Mouse (Mus musculus) CH12.LX (cell line): ENCODE measurements around the gene Tspyl4. TPM values are rescaled to one million over a fixed set of nuclear protein-coding genes. Genes with fewer than 3 reads are reported as not detected.

ENCODE experiments used
- DNase-seq: peaks from one replicate; pipeline ENCODE4 v3.0.0-alpha.2; 2013; ENCODE audit errors: extremely low read depth
- H3K27ac ChIP-seq: 2 replicates; pipeline ENCODE4 v1.5.1; 2012; ENCODE audit warnings: low read depth, mild to moderate bottlenecking, control low read depth, moderate library complexity; ENCODE audit not compliant: insufficient read depth
- H3K27me3 ChIP-seq: replicated peaks from 2 replicates; pipeline ENCODE3; 2012; ENCODE audit warnings: inconsistent platforms
- H3K36me3 ChIP-seq, 2 experiments: replicated peaks in 1 of 2; 2 replicates each; pipeline versions ENCODE3 to v1.6.1; 2012; ENCODE audit warnings: inconsistent platforms in 1 of 2, low read length in 1 of 2, mild to moderate bottlenecking in 1 of 2, mixed read lengths in 1 of 2, moderate library complexity in 1 of 2; ENCODE audit not compliant: control insufficient read depth in 1 of 2, insufficient read depth in 1 of 2
- H3K4me1 ChIP-seq, 2 experiments: 2 replicates each; pipeline ENCODE4 v1.6.1; 2012; ENCODE audit warnings: inconsistent platforms in 1 of 2, moderate library complexity in 1 of 2; ENCODE audit not compliant: insufficient read depth in 2 of 2, control insufficient read depth in 1 of 2
- H3K4me2 ChIP-seq: 2 replicates; pipeline ENCODE4 v1.6.1; 2012; ENCODE audit warnings: low read depth, mild to moderate bottlenecking, control low read depth; ENCODE audit not compliant: poor library complexity, insufficient read depth, severe bottlenecking
- H3K4me3 ChIP-seq, 3 experiments: fragments of 150-350 bp in 1 of 3; sonication (generic) in 1 of 3; replicated peaks in 1 of 3; 2 replicates each; pipeline versions ENCODE3 to v1.5.1; 2011 to 2012; ENCODE audit warnings: low read depth in 2 of 3, low read length in 2 of 3, mild to moderate bottlenecking in 2 of 3, moderate library complexity in 2 of 3, control low read depth in 1 of 3, improper control_type of control experiment in 1 of 3, inconsistent platforms in 1 of 3, mixed read lengths in 1 of 3; ENCODE audit not compliant: poor library complexity in 1 of 3
- H3K79me2 ChIP-seq: replicated peaks from 2 replicates; pipeline ENCODE4 v1.6.1; 2012; ENCODE audit warnings: mild to moderate bottlenecking, moderate library complexity; ENCODE audit not compliant: control insufficient read depth, poor library complexity, insufficient read depth, severe bottlenecking; ENCODE audit errors: extremely low read depth
- H3K9ac ChIP-seq: 2 replicates; pipeline ENCODE4 v1.6.1; 2012; ENCODE audit warnings: low read depth, mild to moderate bottlenecking, control low read depth, moderate library complexity; ENCODE audit not compliant: insufficient read depth
- H3K9me3 ChIP-seq: replicated peaks from 2 replicates; pipeline ENCODE3; 2012; ENCODE audit warnings: low read length, inconsistent platforms, mixed read lengths
- BHLHE40 ChIP-seq: IDR thresholded peaks from 2 replicates; pipeline ENCODE4 v1.6.1; 2011; ENCODE audit warnings: mild to moderate bottlenecking, low read depth, low read length, improper control_type of control experiment
- CHD1 ChIP-seq: IDR thresholded peaks from 2 replicates; pipeline ENCODE4 v1.6.1; 2012; ENCODE audit warnings: low read depth, low read length, improper control_type of control experiment, inconsistent platforms
- CHD2 ChIP-seq: IDR thresholded peaks from 2 replicates; pipeline ENCODE4 v1.6.1; 2011; ENCODE audit warnings: low read length, improper control_type of control experiment
- CTCF ChIP-seq, 2 experiments: IDR thresholded peaks in 1 of 2; conservative IDR thresholded peaks in 1 of 2; 2 replicates each; pipeline ENCODE4 v1.5.1; 2011 to 2012; ENCODE audit warnings: low read depth in 2 of 2, low read length in 2 of 2, improper control_type of control experiment in 1 of 2, inconsistent platforms in 1 of 2, mild to moderate bottlenecking in 1 of 2, moderate library complexity in 1 of 2
- E2F4 ChIP-seq: IDR thresholded peaks from 2 replicates; pipeline ENCODE4 v1.6.1; 2011; ENCODE audit warnings: low read depth, low read length, improper control_type of control experiment; ENCODE audit not compliant: insufficient replicate concordance
- EP300 ChIP-seq: IDR thresholded peaks from 2 replicates; pipeline ENCODE4 v1.6.1; 2011; ENCODE audit warnings: low read length, improper control_type of control experiment
- ETS1 ChIP-seq: conservative IDR thresholded peaks from 2 replicates; pipeline ENCODE4 v1.6.1; 2012; ENCODE audit warnings: low read depth, mild to moderate bottlenecking, inconsistent platforms, low read length, improper control_type of control experiment, moderate library complexity
- HCFC1 ChIP-seq: IDR thresholded peaks from 2 replicates; pipeline ENCODE4 v1.6.1; 2012; ENCODE audit warnings: low read depth, mild to moderate bottlenecking, inconsistent platforms, low read length, improper control_type of control experiment
- IRF4 ChIP-seq: IDR thresholded peaks from 2 replicates; pipeline ENCODE4 v1.6.1; 2014; ENCODE audit warnings: low read depth, mild to moderate bottlenecking, inconsistent platforms, low read length, improper control_type of control experiment
- JUND ChIP-seq: conservative IDR thresholded peaks from 2 replicates; pipeline ENCODE4 v1.6.1; 2011; ENCODE audit warnings: low read depth, low read length, improper control_type of control experiment
- KAT2A ChIP-seq: IDR thresholded peaks from 2 replicates; pipeline ENCODE4 v1.6.1; 2012; ENCODE audit warnings: low read length, improper control_type of control experiment, inconsistent platforms; ENCODE audit not compliant: insufficient replicate concordance
- MAFK ChIP-seq: IDR thresholded peaks from 2 replicates; pipeline ENCODE4 v1.6.1; 2011; ENCODE audit warnings: low read length, improper control_type of control experiment; ENCODE audit not compliant: insufficient replicate concordance
- MAZ ChIP-seq: IDR thresholded peaks from 2 replicates; pipeline ENCODE4 v1.6.1; 2012; ENCODE audit warnings: low read depth, mild to moderate bottlenecking, inconsistent platforms, low read length, improper control_type of control experiment, moderate library complexity
- MEF2A ChIP-seq: IDR thresholded peaks from 2 replicates; pipeline ENCODE4 v1.6.1; 2014; ENCODE audit warnings: low read depth, mild to moderate bottlenecking, inconsistent platforms, low read length, improper control_type of control experiment, borderline replicate concordance
- NRF1 ChIP-seq: IDR thresholded peaks from 2 replicates; pipeline ENCODE4 v1.6.1; 2014; ENCODE audit warnings: low read depth, mild to moderate bottlenecking, inconsistent platforms, low read length, improper control_type of control experiment, moderate library complexity
- PAX5 ChIP-seq: IDR thresholded peaks from 2 replicates; pipeline ENCODE4 v1.6.1; 2012; ENCODE audit warnings: low read length, inconsistent platforms, mixed read lengths
- SIN3A ChIP-seq: IDR thresholded peaks from 2 replicates; pipeline ENCODE4 v1.6.1; 2012; ENCODE audit warnings: low read length, improper control_type of control experiment, inconsistent platforms
- TCF12 ChIP-seq: IDR thresholded peaks from 2 replicates; pipeline ENCODE4 v1.6.1; 2014; ENCODE audit warnings: low read depth, mild to moderate bottlenecking, inconsistent platforms, low read length, improper control_type of control experiment
- USF2 ChIP-seq: conservative IDR thresholded peaks from 2 replicates; pipeline ENCODE4 v1.6.1; 2011; ENCODE audit warnings: low read depth, low read length, improper control_type of control experiment
- ZC3H11A ChIP-seq: IDR thresholded peaks from 2 replicates; pipeline ENCODE4 v1.6.1; 2012; ENCODE audit warnings: low read depth, mild to moderate bottlenecking, inconsistent platforms, low read length, improper control_type of control experiment
- ZMIZ1 ChIP-seq: IDR thresholded peaks from 2 replicates; pipeline ENCODE4 v1.6.1; 2012; ENCODE audit warnings: low read depth, mild to moderate bottlenecking, inconsistent platforms, low read length, improper control_type of control experiment
- ZNF384 ChIP-seq: IDR thresholded peaks from 2 replicates; pipeline ENCODE4 v1.6.1; 2012; ENCODE audit warnings: low read depth, low read length, improper control_type of control experiment, inconsistent platforms
- dilution Hi-C: fragments of 300-500 bp; cut with MboI; formaldehyde crosslinking; loops from 2 replicates; pipeline ENCODE4 v1.14.3; 2020; ENCODE audit warnings: low sequenced_read_pairs; ENCODE audit not compliant: extremely low pct_unique_long_range_greater_than_20kb, extremely low pct_ligation_motif_present
- in situ Hi-C: fragments of 300-500 bp; cut with MboI; formaldehyde crosslinking; loops from 3 replicates; pipeline ENCODE4 v1.14.3; 2019; ENCODE audit warnings: low sequenced_read_pairs, low pct_ligation_motif_present, low pct_unique_long_range_greater_than_20kb, mixed read lengths
- polyA plus RNA-seq: library from polyadenylated mRNA; unstranded; fragments of >175 nt; gene quantifications from 2 replicates; pipeline ENCODE4 v1.2.1, GENCODE M21; 2012; ENCODE audit warnings: low read depth; ENCODE audit not compliant: insufficient read length
- total RNA-seq, 2 experiments: library from RNA; depleted of rRNA; stranded (reverse); fragments of 300-350 nt in 1 of 2; fragments of >200 nt in 1 of 2; gene quantifications; 2 replicates each; pipeline ENCODE4 v1.2.3; 2012 to 2014

Gene Tspyl4
- total and polyA plus RNA-seq, 3 experiments, result 3.7 to 17.9 (median 9.8) TPM

DNA sequence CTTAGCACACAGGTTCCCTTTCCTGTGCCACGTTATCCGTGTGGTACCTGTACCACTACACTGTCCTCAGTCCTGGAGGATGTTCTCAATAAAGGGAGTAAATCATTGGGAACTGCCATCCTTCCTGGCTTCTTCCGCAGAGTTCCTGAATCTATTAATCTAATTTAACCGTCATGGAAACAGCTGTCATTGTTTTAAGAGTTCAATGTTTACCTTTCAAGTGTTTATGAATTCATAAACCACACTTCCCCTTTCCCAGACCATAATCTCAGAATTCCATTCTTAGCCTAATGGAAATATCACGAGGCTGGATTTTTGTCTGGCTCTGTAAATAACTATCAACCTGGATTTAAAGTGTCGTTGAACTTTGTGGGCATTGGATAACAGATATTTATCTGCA lies 43.8 kb downstream of the Tspyl4 start:
- Histone ChIP-seq H3K79me2 (no peaks in the 10 kb centered on the region), H3K4me3 (no peak overlapping the region), H3K27me3 (no peaks in the 10 kb centered on the region), H3K4me1 (peaks cover 0 to 3% of the 10 kb centered on the region in 2 experiments; a peak in 1 of 4 replicates), H3K9ac (no peak overlapping the region), H3K9me3 (no peaks in the 10 kb centered on the region), H3K27ac (no peak overlapping the region), H3K36me3 (peaks cover 0 to 2% of the 10 kb centered on the region in 2 experiments), H3K4me2 (no peak overlapping the region)
- dilution Hi-C loops, result no loop called here
- in situ Hi-C loops, result no loop called here
- no peak for TF ChIP-seq EP300
- TF ChIP-seq MAZ, result no peak
- TF ChIP-seq USF2, result no peak
- no peak for TF ChIP-seq IRF4
- no peak for TF ChIP-seq ZMIZ1
- no peak for TF ChIP-seq KAT2A
- TF ChIP-seq NRF1, result no peak
- no peak for TF ChIP-seq BHLHE40
- no peak for TF ChIP-seq MEF2A
- no peak for TF ChIP-seq CTCF (conservative IDR thresholded peaks at IDR 0.05 in 1 of 2, IDR thresholded peaks at IDR 0.05 in 1 of 2; ENCODE audit: low read depth in 2 of 2, low read length in 2 of 2)
- no peak for TF ChIP-seq ETS1
- TF ChIP-seq E2F4, result no peak
- no peak for TF ChIP-seq JUND
- TF ChIP-seq ZC3H11A, result no peak
- TF ChIP-seq HCFC1, result no peak
- no peak for TF ChIP-seq SIN3A
- TF ChIP-seq MAFK, result no peak
- DNase-seq, result no peak

DNA sequence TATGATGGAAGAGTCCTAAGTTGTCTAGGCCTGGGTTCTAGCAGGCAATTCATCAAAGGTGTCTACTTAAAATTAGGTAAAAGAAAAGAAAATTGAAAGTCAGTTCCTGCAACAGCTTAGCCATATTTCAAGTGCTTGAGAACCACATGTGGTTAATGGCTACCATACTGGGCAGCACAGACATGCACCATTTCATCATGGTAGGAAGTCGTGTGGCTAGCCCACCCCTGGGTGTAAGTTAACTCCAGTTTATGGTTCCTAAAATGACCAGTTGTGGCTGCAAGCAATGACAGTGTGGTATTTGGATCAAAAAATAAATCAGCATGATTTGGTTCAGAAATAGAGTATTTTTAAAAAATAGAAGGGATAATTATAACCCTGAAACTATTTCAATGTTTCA lies 44.6 kb downstream of the Tspyl4 start:
- dilution Hi-C loops, result no loop called here
- in situ Hi-C loops, result no loop called here
- peaks cover 0 to 4% of the 10 kb centered on the region in 2 experiments for H3K36me3 ChIP-seq
- H3K4me3 ChIP-seq, result no peak overlapping the region
- no peaks in the 10 kb centered on the region for H3K9me3 ChIP-seq
- no peak for DNase-seq
- H3K4me2 ChIP-seq, result no peak overlapping the region
- no peak overlapping the region for H3K27ac ChIP-seq
- no peak overlapping the region for H3K9ac ChIP-seq
- TF ChIP-seq KAT2A, result no peak
- TF ChIP-seq MAZ, result no peak
- no peak for TF ChIP-seq CHD2
- no peak for TF ChIP-seq JUND
- no peak for TF ChIP-seq TCF12
- no peak for TF ChIP-seq CHD1
- TF ChIP-seq SIN3A, result no peak
- no peak for TF ChIP-seq ZNF384
- TF ChIP-seq HCFC1, result no peak
- TF ChIP-seq PAX5, result no peak
- no peaks in the 10 kb centered on the region for H3K27me3 ChIP-seq
- H3K4me1 ChIP-seq, result peaks cover 0 to 3% of the 10 kb centered on the region in 2 experiments; a peak in 1 of 4 replicates
- H3K79me2 ChIP-seq, result no peaks in the 10 kb centered on the region

Other genes with a start within 250 kb of the Tspyl4 start
- gene Calhm5, start 200.9 kb upstream of the Tspyl4 start, total RNA-seq (2012; rRNA removed), result 0.04 TPM in 1 of 2 replicates, not detected in the other
- 0.28 TPM in 2 replicates for gene Calhm5, start 200.9 kb upstream of the Tspyl4 start, total RNA-seq (2014; rRNA removed)
- gene Calhm5, start 200.9 kb upstream of the Tspyl4 start, polyA plus RNA-seq, result 0.05 and 0.09 TPM in 2 replicates
- 0.17 and 0.21 TPM in 2 replicates for gene Calhm6, start 169.5 kb upstream of the Tspyl4 start, total RNA-seq (2012; rRNA removed)
- gene Calhm6, start 169.5 kb upstream of the Tspyl4 start, total RNA-seq (2014; rRNA removed), result 0.38 and 0.58 TPM in 2 replicates
- gene Calhm6, start 169.5 kb upstream of the Tspyl4 start, polyA plus RNA-seq, result 0.29 and 0.30 TPM in 2 replicates
- gene Dse, start 89.7 kb upstream of the Tspyl4 start, total RNA-seq (2012; rRNA removed), result not detected in 2 replicates
- 0.15 and 0.16 TPM in 2 replicates for gene Dse, start 89.7 kb upstream of the Tspyl4 start, total RNA-seq (2014; rRNA removed)
- gene Dse, start 89.7 kb upstream of the Tspyl4 start, polyA plus RNA-seq, result 0.10 TPM in 1 of 2 replicates, not detected in the other
- gene Tspyl1, start 15.3 kb upstream of the Tspyl4 start, total RNA-seq (2012; rRNA removed), result 17.2 and 18.9 TPM in 2 replicates
- gene Tspyl1, start 15.3 kb upstream of the Tspyl4 start, total RNA-seq (2014; rRNA removed), result 23.7 and 23.8 TPM in 2 replicates
- 18.5 and 19.7 TPM in 2 replicates for gene Tspyl1, start 15.3 kb upstream of the Tspyl4 start, polyA plus RNA-seq
- gene Col10a1, start 92.5 kb downstream of the Tspyl4 start, total RNA-seq (2012; rRNA removed), result 0.04 and 0.08 TPM in 2 replicates
- not detected in 2 replicates for gene Col10a1, start 92.5 kb downstream of the Tspyl4 start, total RNA-seq (2014; rRNA removed)
- 0.15 and 0.17 TPM in 2 replicates for gene Col10a1, start 92.5 kb downstream of the Tspyl4 start, polyA plus RNA-seq
- 14.3 and 14.6 TPM in 2 replicates for gene Nt5dc1, start 121.1 kb downstream of the Tspyl4 start, total RNA-seq (2012; rRNA removed)
- 25.9 and 27.2 TPM in 2 replicates for gene Nt5dc1, start 121.1 kb downstream of the Tspyl4 start, total RNA-seq (2014; rRNA removed)
- gene Nt5dc1, start 121.1 kb downstream of the Tspyl4 start, polyA plus RNA-seq, result 21.1 and 25.3 TPM in 2 replicates
- gene Frk, start 186.0 kb downstream of the Tspyl4 start, total RNA-seq (2012; rRNA removed), result not detected in 2 replicates
- gene Frk, start 186.0 kb downstream of the Tspyl4 start, total RNA-seq (2014; rRNA removed), result not detected in 2 replicates
- gene Frk, start 186.0 kb downstream of the Tspyl4 start, polyA plus RNA-seq, result not detected in 2 replicates